Mouse (Mus musculus) heart, adult 18-20 months (tissue): ENCODE measurements around the gene Lingo4. TPM values are rescaled to one million over a fixed set of nuclear protein-coding genes. Genes with fewer than 3 reads are reported as not detected.

Experiments used
- total RNA-seq, 2 experiments: library from RNA; stranded (reverse); gene quantifications; 2 replicates each; pipeline ENCODE4 v1.2.3; 2021

Gene Lingo4
- total RNA-seq, 2 experiments from 2014 or later: 0.10 to 0.13 TPM

Other genes starting within 250 kb of the Lingo4 start
- gene Gm10696, start 220.3 kb upstream of the Lingo4 start, total RNA-seq: not detected
- gene Gm5286, start 201.8 kb upstream of the Lingo4 start, total RNA-seq: not detected
- gene Gm4778, start 134.5 kb upstream of the Lingo4 start, total RNA-seq: not detected
- gene Them4, start 88.4 kb upstream of the Lingo4 start, total RNA-seq: 10 to 100 TPM; 14.9 to 15.3 TPM
- gene Them5, start 56.4 kb upstream of the Lingo4 start, total RNA-seq: not detected
- gene C2cd4d, start 36.1 kb upstream of the Lingo4 start, total RNA-seq: under 1 TPM; 0.20 to 0.21 TPM
- 10 to 100 TPM; 50.4 to 62.8 TPM for gene Rorc, start 25.7 kb upstream of the Lingo4 start, total RNA-seq
- gene Tdrkh, start 14.8 kb downstream of the Lingo4 start, total RNA-seq: 1 to 10 TPM; 4.4 to 6.1 TPM
- 10 to 100 TPM; 66.2 to 74.9 TPM for gene Mrpl9, start 44.8 kb downstream of the Lingo4 start, total RNA-seq
- gene Oaz3, start 45.4 kb downstream of the Lingo4 start, total RNA-seq: not detected
- not detected for gene Celf3, start 79.8 kb downstream of the Lingo4 start, total RNA-seq
- 1 to 10 TPM; 1.8 to 2.2 TPM for gene Riiad1, start 81.8 kb downstream of the Lingo4 start, total RNA-seq
- 10 to 100 TPM; 28.3 to 29.0 TPM for gene Snx27, start 184.2 kb downstream of the Lingo4 start, total RNA-seq
- not detected for gene Gm10972, start 244.6 kb downstream of the Lingo4 start, total RNA-seq